Mouse (Mus musculus): Measurements from ENCODE around the gene Bcl9. TPM values are rescaled to one million over a fixed set of nuclear protein-coding genes. Genes with fewer than 3 reads are reported as not detected.

The Bcl9 gene
- polyA plus RNA-seq, 1 experiment from 2014 or later, result 31.4 TPM

DNA sequence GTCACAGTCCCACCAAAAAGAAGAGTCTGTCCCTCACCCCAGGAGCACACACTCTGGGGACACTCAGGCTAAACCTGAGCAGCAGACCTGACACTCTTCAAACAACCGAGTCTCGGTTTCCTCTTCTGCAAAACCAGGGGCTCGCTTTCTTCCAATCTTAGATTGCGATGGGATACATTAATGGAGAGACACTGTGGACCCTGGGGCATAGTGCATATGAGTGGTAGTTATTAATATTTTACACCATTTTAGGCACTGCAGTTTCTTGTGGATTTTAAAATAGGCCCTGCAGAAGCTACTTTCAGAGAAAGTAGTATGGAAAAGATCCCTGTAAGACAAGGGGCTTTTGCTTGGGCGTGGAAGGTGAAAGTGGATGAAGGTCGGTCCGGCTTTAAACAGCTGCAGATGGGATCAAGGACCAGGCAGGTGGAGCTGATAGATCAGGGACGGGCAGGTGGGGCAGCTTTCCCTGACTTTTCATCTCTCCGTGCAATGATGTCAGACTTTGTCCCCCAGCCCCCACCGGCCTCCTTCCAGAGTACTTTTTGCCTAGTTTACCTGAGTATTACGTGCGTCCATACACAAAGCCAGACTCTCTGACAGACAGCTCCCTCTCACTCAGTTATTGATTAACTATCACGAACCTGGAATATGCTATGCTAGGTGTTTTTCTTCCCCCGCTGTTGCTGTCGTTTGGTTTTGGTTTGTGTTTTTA, 23.0 kb downstream of the Bcl9 start:
- H3K4me3 ChIP-seq (ENCODE audit: low read length), result no peak overlapping the region
- no peak overlapping the region for H3K4me2 ChIP-seq (ENCODE audit: low read depth, low read length)
- peaks cover 16% of the 10 kb centered on the region for H3K4me1 ChIP-seq (ENCODE audit: control insufficient read depth, insufficient read depth, low read length)
- H3K9ac ChIP-seq (ENCODE audit: low read length), result no peak overlapping the region
- H3K36me3 ChIP-seq (ENCODE audit: control insufficient read depth, insufficient read depth), result no peaks in the 10 kb centered on the region
- no peak overlapping the region for H3K27ac ChIP-seq (ENCODE audit: low read length)
- no peaks in the 10 kb centered on the region for H3K27me3 ChIP-seq (ENCODE audit: control insufficient read depth, insufficient read depth, low read length)
- 90% methylated on average over 15 of the region's 15 CpGs for WGBS
- no peaks in the 10 kb centered on the region for H3K9me3 ChIP-seq (replicated peaks; ENCODE audit: control insufficient read depth, low read length)
- ATAC-seq (replicated peaks; ENCODE audit: extremely low read depth, insufficient read depth, low FRiP score), result no peak

DNA sequence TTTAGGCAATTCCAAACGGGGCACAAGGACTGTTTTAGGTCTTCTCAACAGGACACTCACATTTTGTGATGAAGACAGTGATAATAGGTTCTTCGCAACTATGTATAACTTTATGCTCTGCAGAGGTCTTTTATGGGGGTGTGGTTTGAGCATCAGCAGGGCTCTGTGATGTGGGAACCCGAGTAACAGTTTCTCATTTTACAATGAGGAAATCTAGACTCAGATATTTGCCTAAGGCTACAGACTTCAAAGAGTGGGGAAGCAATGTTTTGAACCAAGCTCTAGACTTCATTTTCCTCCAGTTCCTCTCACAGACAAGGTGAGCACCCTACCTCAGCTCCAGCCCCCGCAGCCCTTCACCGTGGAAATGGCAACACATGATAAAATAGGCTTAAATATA, 23.8 kb downstream of the Bcl9 start:
- H3K27ac ChIP-seq (ENCODE audit: low read length), result no peak overlapping the region
- no peak for ATAC-seq (replicated peaks; ENCODE audit: extremely low read depth, insufficient read depth, low FRiP score)
- 81% methylated on average over 5 of the region's 5 CpGs for WGBS
- no peak overlapping the region for H3K9ac ChIP-seq (ENCODE audit: low read length)
- peaks cover 16% of the 10 kb centered on the region for H3K4me1 ChIP-seq (ENCODE audit: control insufficient read depth, insufficient read depth, low read length)
- H3K4me2 ChIP-seq (ENCODE audit: low read depth, low read length), result no peak overlapping the region
- no peak overlapping the region for H3K4me3 ChIP-seq (ENCODE audit: low read length)
- H3K9me3 ChIP-seq (replicated peaks; ENCODE audit: control insufficient read depth, low read length), result no peaks in the 10 kb centered on the region
- no peaks in the 10 kb centered on the region for H3K27me3 ChIP-seq (ENCODE audit: control insufficient read depth, insufficient read depth, low read length)
- no peaks in the 10 kb centered on the region for H3K36me3 ChIP-seq (ENCODE audit: control insufficient read depth, insufficient read depth)

DNA sequence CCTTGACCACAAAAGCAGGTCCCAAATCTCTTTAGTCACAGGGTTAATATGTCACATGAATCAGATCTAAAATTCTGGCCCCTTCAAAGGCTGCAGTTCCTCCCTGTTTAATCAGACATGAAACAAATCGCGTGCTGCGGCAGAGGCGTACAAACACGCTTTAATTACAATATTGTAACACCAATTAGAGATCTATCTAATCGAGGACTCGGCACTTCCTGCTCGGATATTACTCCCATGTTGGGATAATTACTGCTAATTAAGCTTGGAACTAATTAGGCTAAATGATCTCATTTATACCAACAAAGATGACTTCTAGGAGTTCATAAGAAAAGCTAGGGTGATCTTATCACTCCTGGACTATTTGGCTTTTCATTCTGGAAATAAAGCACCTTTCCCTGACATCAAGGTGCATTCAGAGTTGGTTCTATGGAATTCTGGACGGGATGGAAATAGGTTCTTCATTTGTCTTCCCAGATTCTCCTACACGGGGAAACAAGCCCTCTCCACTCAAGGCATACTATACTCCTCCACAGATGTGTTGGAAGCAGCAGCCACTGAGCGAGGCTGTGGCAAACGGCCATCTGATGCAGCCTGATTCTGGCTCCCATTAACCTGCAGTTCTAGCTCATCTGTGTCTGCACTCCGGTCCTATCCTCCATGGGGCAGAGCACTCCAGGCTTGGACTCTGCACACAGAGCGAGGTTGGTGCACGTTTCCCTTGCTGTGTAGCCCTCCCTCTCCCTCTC, 31.9 kb downstream of the Bcl9 start:
- Histone ChIP-seq H3K27me3 (ENCODE audit: control insufficient read depth, insufficient read depth, low read length) (no peaks in the 10 kb centered on the region), H3K4me2 (ENCODE audit: low read depth, low read length) (no peak overlapping the region), H3K9me3 (replicated peaks; ENCODE audit: control insufficient read depth, low read length) (peaks cover 4% of the 10 kb centered on the region), H3K27ac (ENCODE audit: low read length) (no peak overlapping the region), H3K4me1 (ENCODE audit: control insufficient read depth, insufficient read depth, low read length) (peaks cover 10% of the 10 kb centered on the region), H3K4me3 (ENCODE audit: low read length) (no peak overlapping the region), H3K36me3 (ENCODE audit: control insufficient read depth, insufficient read depth) (no peaks in the 10 kb centered on the region; the same call in none of the 2 replicates), H3K9ac (ENCODE audit: low read length) (no peak overlapping the region)
- 82% methylated on average over 15 of the region's 15 CpGs for WGBS
- no peak for ATAC-seq (replicated peaks; ENCODE audit: extremely low read depth, insufficient read depth, low FRiP score)

DNA sequence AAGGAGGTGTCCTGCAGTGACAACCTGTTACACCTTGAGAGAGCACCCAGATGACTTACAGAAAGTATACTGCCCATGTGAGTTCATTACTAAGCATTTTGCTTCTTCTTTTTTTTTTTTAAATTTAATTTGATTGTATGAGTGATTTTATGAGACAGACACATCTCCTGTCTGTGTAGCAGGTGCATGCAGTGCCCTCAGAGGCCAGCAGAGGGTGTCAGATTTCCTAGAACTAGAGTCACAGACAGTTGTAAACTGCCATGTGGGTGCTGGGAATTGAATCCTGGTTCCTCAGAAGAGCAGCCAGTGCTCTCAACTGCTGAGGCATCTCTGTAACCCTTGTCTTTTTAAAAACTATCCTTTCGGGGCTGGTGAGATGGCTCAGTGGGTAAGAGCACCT, 35.5 kb downstream of the Bcl9 start:
- H3K4me1 ChIP-seq (ENCODE audit: control insufficient read depth, insufficient read depth, low read length), result peaks cover 3% of the 10 kb centered on the region
- no peaks in the 10 kb centered on the region for H3K27me3 ChIP-seq (ENCODE audit: control insufficient read depth, insufficient read depth, low read length)
- no peak overlapping the region for H3K9ac ChIP-seq (ENCODE audit: low read length)
- no peak overlapping the region for H3K4me3 ChIP-seq (ENCODE audit: low read length)
- ATAC-seq (replicated peaks; ENCODE audit: extremely low read depth, insufficient read depth, low FRiP score), result no peak
- H3K4me2 ChIP-seq (ENCODE audit: low read depth, low read length), result no peak overlapping the region
- no peak overlapping the region for H3K27ac ChIP-seq (ENCODE audit: low read length)
- peaks cover 3% of the 10 kb centered on the region; the same call in 1 of the 2 replicates for H3K36me3 ChIP-seq (ENCODE audit: control insufficient read depth, insufficient read depth)
- 91% methylated on average over 1 of the region's 1 CpGs for WGBS
- peaks cover 8% of the 10 kb centered on the region for H3K9me3 ChIP-seq (replicated peaks; ENCODE audit: control insufficient read depth, low read length)

DNA sequence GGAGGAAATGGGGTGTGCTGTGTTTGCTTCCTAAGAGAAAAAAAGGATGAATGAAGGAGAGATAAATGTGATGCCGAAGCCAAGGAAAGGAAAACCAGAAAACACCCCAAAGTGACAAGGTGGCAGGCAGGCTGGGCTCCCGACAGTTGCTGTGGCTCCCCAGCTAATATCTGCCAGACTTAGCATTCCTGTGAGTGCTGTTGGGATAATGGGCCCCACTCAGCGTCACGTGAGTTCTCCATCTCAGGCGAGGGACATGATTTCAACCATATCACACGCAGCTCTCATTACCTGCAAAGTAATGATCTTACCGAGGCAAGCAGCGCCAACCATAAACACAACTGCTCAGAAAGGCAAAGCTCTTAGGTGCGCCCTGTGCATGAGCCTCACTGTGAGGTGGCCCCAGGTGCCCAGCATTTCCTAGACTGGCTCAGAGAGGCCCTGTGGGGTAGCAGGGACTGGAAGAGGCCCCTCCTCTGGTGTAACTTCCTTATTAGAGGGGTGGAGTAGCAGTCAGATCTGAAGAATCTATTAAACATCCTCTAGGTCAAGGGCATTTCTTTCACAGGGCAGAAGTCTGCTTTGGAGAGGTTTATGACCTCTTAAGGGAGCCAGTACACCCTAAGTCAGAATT, 41.9 kb downstream of the Bcl9 start:
- H3K9ac ChIP-seq (ENCODE audit: low read length), result no peak overlapping the region
- 31% methylated on average over 9 of the region's 9 CpGs for WGBS
- peak overlapping the region; percentile 31 for H3K4me2 ChIP-seq (ENCODE audit: low read depth, low read length)
- H3K36me3 ChIP-seq (ENCODE audit: control insufficient read depth, insufficient read depth), result peaks cover 3% of the 10 kb centered on the region; the same call in 1 of the 2 replicates
- H3K4me3 ChIP-seq (ENCODE audit: low read length), result no peak overlapping the region
- H3K4me1 ChIP-seq (ENCODE audit: control insufficient read depth, insufficient read depth, low read length), result peaks cover 19% of the 10 kb centered on the region
- H3K9me3 ChIP-seq (replicated peaks; ENCODE audit: control insufficient read depth, low read length), result 0 out of 2 replicates have a peak, but pooled peaks cover 4% of the 10 kb centered on the region
- H3K27me3 ChIP-seq (ENCODE audit: control insufficient read depth, insufficient read depth, low read length), result no peaks in the 10 kb centered on the region
- H3K27ac ChIP-seq (ENCODE audit: low read length), result peak overlapping the region; percentile 8
- no peak for ATAC-seq (replicated peaks; ENCODE audit: extremely low read depth, insufficient read depth, low FRiP score)

DNA sequence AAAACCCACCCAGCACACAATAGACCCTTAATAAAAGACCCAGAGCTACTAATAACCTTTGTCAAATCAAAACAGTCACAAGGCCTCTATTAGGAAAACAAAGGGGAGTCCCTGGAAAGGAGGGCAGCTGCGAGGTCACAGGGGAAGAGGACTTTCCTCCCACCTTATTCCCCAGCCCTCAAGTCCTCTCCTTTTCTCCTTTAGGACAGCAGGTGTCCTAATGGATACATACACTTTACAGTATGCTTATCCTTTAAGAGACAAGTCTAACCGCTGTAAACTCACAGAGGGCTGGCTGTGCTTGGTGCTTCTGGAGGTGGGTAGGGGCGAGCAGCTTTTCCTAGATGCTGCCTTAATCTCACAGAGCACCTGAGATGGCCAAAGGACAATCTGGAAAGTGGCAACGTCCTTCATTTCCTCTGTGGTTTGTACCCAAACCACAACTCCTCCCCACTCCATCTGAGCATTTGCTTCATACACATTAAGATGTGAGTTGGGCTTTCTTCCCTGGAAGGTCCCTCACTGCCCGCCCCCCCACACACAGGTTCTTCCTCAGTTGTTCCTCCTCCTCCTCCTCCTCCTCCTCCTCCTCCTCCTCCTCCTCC, 42.8 kb downstream of the Bcl9 start:
- Histone ChIP-seq H3K9ac (ENCODE audit: low read length) (no peak overlapping the region), H3K4me3 (ENCODE audit: low read length) (no peak overlapping the region), H3K4me1 (ENCODE audit: control insufficient read depth, insufficient read depth, low read length) (peaks cover 19% of the 10 kb centered on the region), H3K27ac (ENCODE audit: low read length) (no peak overlapping the region), H3K9me3 (replicated peaks; ENCODE audit: control insufficient read depth, low read length) (0 out of 2 replicates have a peak, but pooled peaks cover 4% of the 10 kb centered on the region), H3K36me3 (ENCODE audit: control insufficient read depth, insufficient read depth) (peaks cover 3% of the 10 kb centered on the region; the same call in 1 of the 2 replicates), H3K27me3 (ENCODE audit: control insufficient read depth, insufficient read depth, low read length) (no peaks in the 10 kb centered on the region), H3K4me2 (ENCODE audit: low read depth, low read length) (no peak overlapping the region)
- no peak for ATAC-seq (replicated peaks; ENCODE audit: extremely low read depth, insufficient read depth, low FRiP score)
- WGBS, result 50% methylated on average over 5 of the region's 5 CpGs

DNA sequence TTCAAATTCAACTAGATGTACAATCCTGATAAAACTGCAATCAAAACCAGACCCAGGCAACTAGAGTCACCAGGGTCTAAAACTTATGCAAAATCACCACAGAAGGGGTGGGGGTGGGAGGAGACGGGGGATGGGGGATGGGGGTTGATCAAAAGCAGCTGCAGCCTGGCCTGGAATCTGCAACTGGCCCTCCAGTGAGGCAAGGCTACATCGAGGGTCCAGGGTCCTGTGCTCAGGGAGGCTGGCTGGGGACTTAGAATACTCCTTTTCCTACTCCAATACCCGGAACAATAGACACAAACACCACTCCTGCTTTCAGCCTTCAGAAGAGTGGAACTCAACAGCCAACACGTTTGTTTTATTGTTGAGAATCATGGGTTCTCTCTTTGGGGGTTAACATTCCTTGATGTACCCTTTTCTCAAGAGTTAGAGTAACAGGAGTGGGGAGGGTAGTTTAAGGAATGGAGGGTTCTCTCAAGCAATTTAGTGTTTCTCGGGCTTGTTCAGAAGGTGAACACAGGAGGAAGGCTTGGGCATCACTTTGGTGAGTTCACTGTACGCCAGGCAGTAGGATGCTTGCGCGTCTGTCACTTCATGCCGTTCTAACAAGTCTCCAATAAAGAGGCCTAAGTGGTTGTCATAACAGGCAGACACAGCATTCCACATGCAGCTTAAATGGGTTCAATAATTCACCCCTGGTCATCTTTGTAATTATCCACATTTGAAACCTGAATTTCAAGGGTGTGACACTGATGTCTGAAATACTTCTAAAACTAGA, 43.7 kb downstream of the Bcl9 start:
- Histone ChIP-seq H3K27ac (ENCODE audit: low read length) (no peak overlapping the region), H3K9ac (ENCODE audit: low read length) (no peak overlapping the region), H3K27me3 (ENCODE audit: control insufficient read depth, insufficient read depth, low read length) (no peaks in the 10 kb centered on the region), H3K4me1 (ENCODE audit: control insufficient read depth, insufficient read depth, low read length) (peaks cover 19% of the 10 kb centered on the region), H3K4me3 (ENCODE audit: low read length) (no peak overlapping the region), H3K36me3 (ENCODE audit: control insufficient read depth, insufficient read depth) (peaks cover 3% of the 10 kb centered on the region; the same call in 1 of the 2 replicates), H3K9me3 (replicated peaks; ENCODE audit: control insufficient read depth, low read length) (0 out of 2 replicates have a peak, but pooled peaks cover 4% of the 10 kb centered on the region), H3K4me2 (ENCODE audit: low read depth, low read length) (no peak overlapping the region)
- no peak for ATAC-seq (replicated peaks; ENCODE audit: extremely low read depth, insufficient read depth, low FRiP score)
- WGBS, result 54% methylated on average over 9 of the region's 9 CpGs

DNA sequence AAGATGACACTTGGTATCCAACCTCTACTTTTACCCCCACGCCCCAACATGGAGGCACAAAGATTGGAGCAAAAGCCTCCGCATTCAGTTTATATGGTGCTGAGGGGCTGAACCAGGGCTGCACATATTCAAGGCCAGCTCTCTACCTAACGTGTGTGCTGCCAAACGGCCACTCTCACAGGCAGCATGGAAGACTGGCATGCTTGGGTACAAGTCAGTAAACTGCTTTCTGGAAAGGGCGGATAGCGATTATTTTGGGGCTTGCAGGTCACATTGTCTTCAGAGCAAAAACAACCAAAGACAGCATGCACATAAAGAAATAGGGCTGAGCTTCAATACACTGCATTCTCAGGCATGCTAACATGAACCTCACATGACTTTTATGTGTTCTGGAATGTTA, 44.8 kb downstream of the Bcl9 start:
- Histone ChIP-seq H3K4me2 (ENCODE audit: low read depth, low read length) (no peak overlapping the region), H3K9me3 (replicated peaks; ENCODE audit: control insufficient read depth, low read length) (no peaks in the 10 kb centered on the region), H3K27ac (ENCODE audit: low read length) (no peak overlapping the region), H3K4me3 (ENCODE audit: low read length) (no peak overlapping the region), H3K9ac (ENCODE audit: low read length) (no peak overlapping the region), H3K36me3 (ENCODE audit: control insufficient read depth, insufficient read depth) (no peaks in the 10 kb centered on the region), H3K4me1 (ENCODE audit: control insufficient read depth, insufficient read depth, low read length) (peaks cover 19% of the 10 kb centered on the region), H3K27me3 (ENCODE audit: control insufficient read depth, insufficient read depth, low read length) (no peaks in the 10 kb centered on the region)
- WGBS, result 84% methylated on average over 6 of the region's 6 CpGs
- ATAC-seq (replicated peaks; ENCODE audit: extremely low read depth, insufficient read depth, low FRiP score), result no peak

Measured in heart, embryonic 16.5 days (tissue).